Mouse (Mus musculus): Measurements from ENCODE around the gene Nfia. TPM values are rescaled to one million over a fixed set of nuclear protein-coding genes. Genes with fewer than 3 reads are reported as not detected.

Gene Nfia
- polyA plus RNA-seq, 2 experiments: 51.9 to 71.2 TPM

- H3K4me2 ChIP-seq (replicated peaks; ENCODE audit: low read depth, low read length, severe bottlenecking): no peak overlapping the region
- H3K4me1 ChIP-seq (ENCODE audit: control insufficient read depth, insufficient read depth, low read length): peaks cover 7% of the 10 kb centered on the region
- peaks cover 7% of the 10 kb centered on the region; the same call in 1 of the 2 replicates for H3K36me3 ChIP-seq (ENCODE audit: control insufficient read depth, insufficient read depth, low read length)
- ATAC-seq (ENCODE audit: low FRiP score, low read depth) (no peak), DNase-seq (ENCODE audit: low spot score) (no peak)
- H3K4me3 ChIP-seq (replicated peaks; ENCODE audit: low read length): no peak overlapping the region
- no peaks in the 10 kb centered on the region for H3K27me3 ChIP-seq (ENCODE audit: control insufficient read depth, insufficient read depth, low read length)
- no peak for TF ChIP-seq POLR2A (IDR thresholded peaks at IDR 0.05; ENCODE audit: borderline replicate concordance, extremely low read depth, insufficient read depth, insufficient read length)
- no peak overlapping the region for H3K9ac ChIP-seq (ENCODE audit: low read depth, low read length, severe bottlenecking)
- no peaks in the 10 kb centered on the region for H3K9me3 ChIP-seq (ENCODE audit: control insufficient read depth, low read length)
- H3K27ac ChIP-seq (replicated peaks; ENCODE audit: low read depth, low read length): no peak overlapping the region
- 94% methylated on average over 1 of the region's 1 CpGs for WGBS
These were observed 213.7 kb downstream of the Nfia start for GRCm38 (mm10) chr4:97986056-97986734.

- no peaks in the 10 kb centered on the region for H3K9me3 ChIP-seq (ENCODE audit: control insufficient read depth, low read length)
- H3K4me2 ChIP-seq (replicated peaks; ENCODE audit: low read depth, low read length, severe bottlenecking): no peak overlapping the region
- H3K27ac ChIP-seq (replicated peaks; ENCODE audit: low read depth, low read length): no peak overlapping the region
- no peak overlapping the region for H3K9ac ChIP-seq (ENCODE audit: low read depth, low read length, severe bottlenecking)
- no peaks in the 10 kb centered on the region for H3K27me3 ChIP-seq (ENCODE audit: control insufficient read depth, insufficient read depth, low read length)
- peaks cover 7% of the 10 kb centered on the region; the same call in 1 of the 2 replicates for H3K36me3 ChIP-seq (ENCODE audit: control insufficient read depth, insufficient read depth, low read length)
- H3K4me1 ChIP-seq (ENCODE audit: control insufficient read depth, insufficient read depth, low read length): peaks cover 7% of the 10 kb centered on the region
- H3K4me3 ChIP-seq (replicated peaks; ENCODE audit: low read length): no peak overlapping the region
- TF ChIP-seq POLR2A (IDR thresholded peaks at IDR 0.05; ENCODE audit: borderline replicate concordance, extremely low read depth, insufficient read depth, insufficient read length): no peak
- ATAC-seq (ENCODE audit: low FRiP score, low read depth): no peak
- WGBS: 86% methylated on average over 4 of the region's 4 CpGs
- DNase-seq (ENCODE audit: low spot score): no peak
These were observed 214.2 kb downstream of the Nfia start for GRCm38 (mm10) chr4:97986735-97987075.

GRCm38 (mm10) chr4:97988703-97989102 lies 216.2 kb downstream of the Nfia start:
- DNase-seq (ENCODE audit: low spot score) (no peak), ATAC-seq (ENCODE audit: low FRiP score, low read depth) (no peak)
- peaks cover 7% of the 10 kb centered on the region for H3K4me1 ChIP-seq (ENCODE audit: control insufficient read depth, insufficient read depth, low read length)
- H3K9me3 ChIP-seq (ENCODE audit: control insufficient read depth, low read length): no peaks in the 10 kb centered on the region
- H3K36me3 ChIP-seq (ENCODE audit: control insufficient read depth, insufficient read depth, low read length): peaks cover 7% of the 10 kb centered on the region; the same call in 1 of the 2 replicates
- no peaks in the 10 kb centered on the region for H3K27me3 ChIP-seq (ENCODE audit: control insufficient read depth, insufficient read depth, low read length)
- H3K9ac ChIP-seq (ENCODE audit: low read depth, low read length, severe bottlenecking): no peak overlapping the region
- TF ChIP-seq POLR2A (IDR thresholded peaks at IDR 0.05; ENCODE audit: borderline replicate concordance, extremely low read depth, insufficient read depth, insufficient read length): no peak
- H3K4me2 ChIP-seq (replicated peaks; ENCODE audit: low read depth, low read length, severe bottlenecking): no peak overlapping the region
- no peak overlapping the region for H3K27ac ChIP-seq (replicated peaks; ENCODE audit: low read depth, low read length)
- H3K4me3 ChIP-seq (replicated peaks; ENCODE audit: low read length): no peak overlapping the region
- 75% methylated on average over 5 of the region's 5 CpGs for WGBS

GRCm38 (mm10) chr4:97990431-97990830 lies 217.9 kb downstream of the Nfia start:
- DNase-seq (ENCODE audit: low spot score): peak; percentile 37
- H3K27me3 ChIP-seq (ENCODE audit: control insufficient read depth, insufficient read depth, low read length): no peaks in the 10 kb centered on the region
- TF ChIP-seq POLR2A (IDR thresholded peaks at IDR 0.05; ENCODE audit: borderline replicate concordance, extremely low read depth, insufficient read depth, insufficient read length): no peak
- no peak for ATAC-seq (ENCODE audit: low FRiP score, low read depth)
- peaks cover 7% of the 10 kb centered on the region; the same call in 1 of the 2 replicates for H3K36me3 ChIP-seq (ENCODE audit: control insufficient read depth, insufficient read depth, low read length)
- no peak overlapping the region for H3K27ac ChIP-seq (replicated peaks; ENCODE audit: low read depth, low read length)
- no peak overlapping the region for H3K9ac ChIP-seq (ENCODE audit: low read depth, low read length, severe bottlenecking)
- no peak overlapping the region for H3K4me3 ChIP-seq (replicated peaks; ENCODE audit: low read length)
- WGBS: 37% methylated on average over 5 of the region's 5 CpGs
- no peak overlapping the region for H3K4me2 ChIP-seq (replicated peaks; ENCODE audit: low read depth, low read length, severe bottlenecking)
- H3K4me1 ChIP-seq (ENCODE audit: control insufficient read depth, insufficient read depth, low read length): peaks cover 7% of the 10 kb centered on the region
- H3K9me3 ChIP-seq (ENCODE audit: control insufficient read depth, low read length): no peaks in the 10 kb centered on the region

GRCm38 (mm10) chr4:97991395-97991794 lies 218.9 kb downstream of the Nfia start:
- ATAC-seq (ENCODE audit: low FRiP score, low read depth) (no peak), DNase-seq (ENCODE audit: low spot score) (no peak)
- Histone ChIP-seq H3K4me2 (replicated peaks; ENCODE audit: low read depth, low read length, severe bottlenecking) (no peak overlapping the region), H3K4me1 (ENCODE audit: control insufficient read depth, insufficient read depth, low read length) (peaks cover 7% of the 10 kb centered on the region), H3K27ac (replicated peaks; ENCODE audit: low read depth, low read length) (no peak overlapping the region), H3K36me3 (ENCODE audit: control insufficient read depth, insufficient read depth, low read length) (peaks cover 7% of the 10 kb centered on the region; the same call in 1 of the 2 replicates), H3K9ac (ENCODE audit: low read depth, low read length, severe bottlenecking) (no peak overlapping the region), H3K9me3 (ENCODE audit: control insufficient read depth, low read length) (no peaks in the 10 kb centered on the region), H3K4me3 (replicated peaks; ENCODE audit: low read length) (no peak overlapping the region), H3K27me3 (ENCODE audit: control insufficient read depth, insufficient read depth, low read length) (no peaks in the 10 kb centered on the region)
- TF ChIP-seq POLR2A (IDR thresholded peaks at IDR 0.05; ENCODE audit: borderline replicate concordance, extremely low read depth, insufficient read depth, insufficient read length): no peak
- 84% methylated on average over 11 of the region's 11 CpGs for WGBS

Data from limb, embryonic 14.5 days (tissue).